23 mouse cellular contexts compared by ENCODE assay signal in genomic region chr17:34179913-34180859, GRCm38 (mm10). TPM values are rescaled to one million over a fixed set of nuclear protein-coding genes. Genes with fewer than 3 reads are reported as not detected.
A peak's percentile ranks its signal among the peaks of the same experiment; 100 is the strongest.
DNase-seq lines count a peak whose midpoint lies in the region; ATAC-seq and TF ChIP-seq lines count a peak whose summit lies in the region.
"Had no signal": no experiment of that assay in that cellular context is flagged by ENCODE, and none has a peak within 500 bp of the region (broad histone marks: within the 10 kb centered on the region; RNA-seq: fewer than 3 reads in every experiment).

No protein-coding gene starts in this region.

- no peaks in the 10 kb centered on the region for H3K79me2 ChIP-seq in liver, adult 2 months (ENCODE audit: control insufficient read depth, insufficient read depth, low read length)
- H3K79me2 ChIP-seq in CH12.LX (replicated peaks; ENCODE audit: control insufficient read depth, extremely low read depth, insufficient read depth, poor library complexity, severe bottlenecking), result peaks cover 25% of the 10 kb centered on the region

- 0 out of 2 replicates have a peak, but pooled peaks cover 2% of the 10 kb centered on the region for H3K36me3 ChIP-seq in liver, adult 2 months (ENCODE audit: control insufficient read depth, insufficient read depth, low read length)
- H3K36me3 ChIP-seq in liver, embryonic 11.5 days (ENCODE audit: control insufficient read depth, insufficient read depth, low read length), result no peaks in the 10 kb centered on the region
- peaks cover 27 to 38% of the 10 kb centered on the region in 2 experiments for H3K36me3 ChIP-seq in CH12.LX (replicated peaks in 1 of 2; ENCODE audit: control insufficient read depth in 1 of 2, insufficient read depth in 1 of 2, low read length in 1 of 2)
- peaks cover 16% of the 10 kb centered on the region for H3K36me3 ChIP-seq in splenic B cell, adult 2 months (ENCODE audit: control insufficient read depth, insufficient read depth, low read length, poor library complexity, severe bottlenecking)
- no peaks in the 10 kb centered on the region for H3K36me3 ChIP-seq in heart, embryonic 11.5 days (ENCODE audit: control insufficient read depth, insufficient read depth, low read length)
- H3K36me3 ChIP-seq: limb, embryonic 12.5 days; lung, embryonic 15.5 days had no signal

- dilution Hi-C loops in CH12.LX (cut with MboI; ENCODE audit: extremely low pct_ligation_motif_present, extremely low pct_unique_long_range_greater_than_20kb, low sequenced_read_pairs), result no loop called here

- in situ Hi-C loops in CH12.LX (cut with MboI; ENCODE audit: low pct_ligation_motif_present, low pct_unique_long_range_greater_than_20kb, low sequenced_read_pairs), result loop anchor here (5.0 kb wide), 1 partner anchor 32 kb away; no protein-coding TSS in a partner anchor

- ATAC-seq in liver, embryonic 11.5 days (replicated peaks; ENCODE audit: low FRiP score), result no peak
- peak; percentile 51; the same call in 1 of the 2 replicates for ATAC-seq in megakaryocyte, adult 5-6 weeks (ENCODE audit: poor library complexity, severe bottlenecking)
- ATAC-seq in heart, embryonic 11.5 days (replicated peaks; ENCODE audit: insufficient number of reproducible peaks, low FRiP score, low TSS enrichment), result no peak
- ATAC-seq: activated CD4-positive, CD25-positive, alpha-beta regulatory T cell, adult 4 months; forebrain, embryonic 14.5 days; hindbrain, embryonic 16.5 days had no signal

- 49% methylated on average over 13 of the region's 13 CpGs for WGBS in liver, adult 2 months
- WGBS in liver, embryonic 11.5 days, result 64% methylated on average over 13 of the region's 13 CpGs
- 68% methylated on average over 13 of the region's 13 CpGs for WGBS in heart, embryonic 11.5 days (ENCODE audit: insufficient replicate concordance)

- H3K4me3 ChIP-seq in liver, adult 2 months (ENCODE audit: insufficient read depth, low read depth, low read length), result no peak overlapping the region
- no peak overlapping the region for H3K4me3 ChIP-seq in liver, embryonic 11.5 days (ENCODE audit: low read depth, low read length)
- no peak overlapping the region for H3K4me3 ChIP-seq in CH12.LX (replicated peaks in 1 of 3; ENCODE audit: low read depth in 2 of 3, low read length in 2 of 3, poor library complexity in 1 of 3)
- H3K4me3 ChIP-seq in heart, embryonic 11.5 days (ENCODE audit: low read depth, low read length), result no peak overlapping the region
- H3K4me3 ChIP-seq: layer of hippocampus, adult 2 months; left cerebral cortex, adult 2 months; limb, embryonic 12.5 days; lung, embryonic 15.5 days had no signal

- H3K9ac ChIP-seq in liver, adult 2 months (ENCODE audit: low read depth, low read length), result no peak overlapping the region
- no peak overlapping the region for H3K9ac ChIP-seq in liver, embryonic 11.5 days (ENCODE audit: low read depth, low read length)
- peak overlapping the region; percentile 41 for H3K9ac ChIP-seq in CH12.LX (ENCODE audit: insufficient read depth, low read depth)
- no peak overlapping the region for H3K9ac ChIP-seq in heart, embryonic 11.5 days (ENCODE audit: low read depth, low read length)
- H3K9ac ChIP-seq: limb, embryonic 12.5 days; liver, embryonic 14.5 days; lung, embryonic 15.5 days had no signal

- no peak for TF ChIP-seq POLR2A in liver, adult 2 months (IDR thresholded peaks at IDR 0.05; ENCODE audit: extremely low read depth, insufficient read depth, low read length)
- peak; percentile 57 for TF ChIP-seq POLR2A in CH12.LX (IDR thresholded peaks at IDR 0.05; ENCODE audit: low read depth, low read length)

- H3K4me1 ChIP-seq in liver, adult 2 months (ENCODE audit: control insufficient read depth, insufficient read depth, low read length), result peaks cover 8% of the 10 kb centered on the region; the same call in 1 of the 2 replicates
- H3K4me1 ChIP-seq in liver, embryonic 11.5 days (replicated peaks; ENCODE audit: control insufficient read depth, insufficient read depth, low read length), result no peaks in the 10 kb centered on the region
- H3K4me1 ChIP-seq in CH12.LX (ENCODE audit: control insufficient read depth in 1 of 2, insufficient read depth in 2 of 2), result peaks cover 17 to 56% of the 10 kb centered on the region in 2 experiments; a peak in 3 of 4 replicates
- no peaks in the 10 kb centered on the region for H3K4me1 ChIP-seq in heart, embryonic 11.5 days (ENCODE audit: control insufficient read depth, insufficient read depth, low read length)
- H3K4me1 ChIP-seq: limb, embryonic 12.5 days; lung, embryonic 15.5 days had no signal

- H3K27ac ChIP-seq in liver, adult 2 months (replicated peaks; ENCODE audit: insufficient read depth, low read depth, low read length), result peak overlapping the region; percentile 14
- no peak overlapping the region for H3K27ac ChIP-seq in liver, embryonic 11.5 days (ENCODE audit: low read depth, low read length)
- peak overlapping the region; percentile 97 for H3K27ac ChIP-seq in CH12.LX (ENCODE audit: insufficient read depth, low read depth)
- no peak overlapping the region for H3K27ac ChIP-seq in heart, embryonic 11.5 days (ENCODE audit: low read depth, low read length)
- H3K27ac ChIP-seq: layer of hippocampus, adult 2 months; left cerebral cortex, adult 2 months; limb, embryonic 12.5 days; liver, embryonic 14.5 days; lung, embryonic 15.5 days had no signal

- TF ChIP-seq EP300 in CH12.LX (IDR thresholded peaks at IDR 0.05; ENCODE audit: low read length), result peak; percentile 94

- no peak for TF ChIP-seq RAD21 in CH12.LX (IDR thresholded peaks at IDR 0.05; ENCODE audit: low read depth, low read length)

- TF ChIP-seq CTCF in liver, adult 2 months (IDR thresholded peaks at IDR 0.05; ENCODE audit: low read depth, low read length), result no peak
- no peak for TF ChIP-seq CTCF in CH12.LX (conservative IDR thresholded peaks at IDR 0.05 in 1 of 2, IDR thresholded peaks at IDR 0.05 in 1 of 2; ENCODE audit: low read depth in 2 of 2, low read length in 2 of 2)

- H3K9me3 ChIP-seq in liver, embryonic 11.5 days (ENCODE audit: control insufficient read depth, low read length), result peaks cover 4% of the 10 kb centered on the region; the same call in 1 of the 2 replicates
- H3K9me3 ChIP-seq in CH12.LX (replicated peaks; ENCODE audit: low read length), result peaks cover 4% of the 10 kb centered on the region
- H3K9me3 ChIP-seq in heart, embryonic 11.5 days (replicated peaks; ENCODE audit: control insufficient read depth, low read length), result no peaks in the 10 kb centered on the region; the same call in 1 of the 2 replicates

- no peaks in the 10 kb centered on the region for H3K27me3 ChIP-seq in liver, adult 2 months (ENCODE audit: control insufficient read depth, insufficient read depth, low read length)
- H3K27me3 ChIP-seq in liver, embryonic 11.5 days (replicated peaks; ENCODE audit: control insufficient read depth, insufficient read depth, low read length), result peaks cover 10% of the 10 kb centered on the region
- no peaks in the 10 kb centered on the region for H3K27me3 ChIP-seq in CH12.LX (replicated peaks)
- H3K27me3 ChIP-seq in splenic B cell, adult 2 months (ENCODE audit: control insufficient read depth, insufficient read depth, low read length, poor library complexity, severe bottlenecking), result no peaks in the 10 kb centered on the region
- H3K27me3 ChIP-seq in heart, embryonic 11.5 days (ENCODE audit: control insufficient read depth, insufficient read depth, low read length), result peaks cover 17% of the 10 kb centered on the region

- peak; percentile 93 for DNase-seq in liver, adult 2 months (ENCODE audit: extremely low read depth, low read depth, low spot score)
- no peak for DNase-seq in liver, embryonic 11.5 days (ENCODE audit: low spot score)
- DNase-seq in CH12.LX (ENCODE audit: extremely low read depth), result peak; percentile 81
- DNase-seq in splenic B cell, adult 2 months (ENCODE audit: low read depth, low spot score), result peak; percentile 62
- DNase-seq in ovary, adult 18-20 months (ENCODE audit: low spot score), result no peak
- no peak for DNase-seq in urinary bladder, postnatal 14 days (ENCODE audit: low spot score)
- DNase-seq: adrenal gland, adult 2 months; cerebellum, adult 2 months; cerebellum, postnatal 14 days; kidney, adult 11 months; midbrain, embryonic 14.5 days; right cerebral cortex, adult 18-20 months had no signal

- H3K4me2 ChIP-seq in liver, embryonic 11.5 days, result no peak overlapping the region
- H3K4me2 ChIP-seq in CH12.LX (ENCODE audit: insufficient read depth, low read depth, poor library complexity, severe bottlenecking), result peak overlapping the region; percentile 85
- no peak overlapping the region for H3K4me2 ChIP-seq in heart, embryonic 11.5 days
- H3K4me2 ChIP-seq: limb, embryonic 12.5 days; lung, embryonic 15.5 days had no signal

RNA-seq across cellular contexts. Expression of gene Tap1, which starts 7.2 kb away (rescaled TPM):
- 15.1 and 17.3 TPM in 2 replicates for total RNA-seq in liver, adult 2 months (2014; rRNA removed)
- 18.8 and 23.5 TPM in 2 replicates for polyA plus RNA-seq in liver, adult 2 months (2012; rRNA removed)
- 1.5 and 1.8 TPM in 2 replicates for polyA plus RNA-seq in liver, embryonic 11.5 days (2014; fragmentation: Nextera tagmentation; extraction: Ambion mirVana)
- 164 and 184 TPM in 2 replicates for total RNA-seq in CH12.LX (2012; rRNA removed)
- 90.1 and 102 TPM in 2 replicates for total RNA-seq in CH12.LX (2014; rRNA removed)
- 157 and 161 TPM in 2 replicates for polyA plus RNA-seq in CH12.LX (2012; ENCODE audit: insufficient read length, low read depth)
- 43.4 and 46.2 TPM in 2 replicates for total RNA-seq in megakaryocyte, adult 5-6 weeks (2015)
- total RNA-seq in megakaryocyte, adult 5-6 weeks (2017), result 96.5 and 101 TPM in 2 replicates
- 0.63 and 0.86 TPM in 2 replicates for polyA plus RNA-seq in heart, embryonic 11.5 days (2014; fragmentation: Nextera tagmentation; extraction: Ambion mirVana)

RNA-seq across cellular contexts. Expression of gene Psmb9, which starts 7.4 kb away (rescaled TPM):
- 23.3 and 38.1 TPM in 2 replicates for total RNA-seq in liver, adult 2 months (2014; rRNA removed)
- 38.0 and 41.5 TPM in 2 replicates for polyA plus RNA-seq in liver, adult 2 months (2012; rRNA removed)
- 2.3 and 4.0 TPM in 2 replicates for polyA plus RNA-seq in liver, embryonic 11.5 days (2014; fragmentation: Nextera tagmentation; extraction: Ambion mirVana)
- total RNA-seq in CH12.LX (2012; rRNA removed) (435 and 547 TPM in 2 replicates), CH12.LX (2014; rRNA removed) (156 and 159 TPM in 2 replicates)
- 192 and 196 TPM in 2 replicates for polyA plus RNA-seq in CH12.LX (2012; ENCODE audit: insufficient read length, low read depth)
- 142 and 149 TPM in 2 replicates for total RNA-seq in megakaryocyte, adult 5-6 weeks (2015)
- total RNA-seq in megakaryocyte, adult 5-6 weeks (2017), result 78.7 and 125 TPM in 2 replicates
- polyA plus RNA-seq in heart, embryonic 11.5 days (2014; fragmentation: Nextera tagmentation; extraction: Ambion mirVana), result 0.42 and 0.59 TPM in 2 replicates

RNA-seq across cellular contexts. Expression of gene Psmb8, which starts 17.3 kb away (rescaled TPM):
- 66.9 and 101 TPM in 2 replicates for total RNA-seq in liver, adult 2 months (2014; rRNA removed)
- polyA plus RNA-seq in liver, adult 2 months (2012; rRNA removed), result 56.7 and 80.3 TPM in 2 replicates
- polyA plus RNA-seq in liver, embryonic 11.5 days (2014; fragmentation: Nextera tagmentation; extraction: Ambion mirVana), result 8.4 and 10.3 TPM in 2 replicates
- total RNA-seq in CH12.LX (2012; rRNA removed) (989 and 1,092 TPM in 2 replicates), CH12.LX (2014; rRNA removed) (846 and 857 TPM in 2 replicates)
- polyA plus RNA-seq in CH12.LX (2012; ENCODE audit: insufficient read length, low read depth), result 652 and 654 TPM in 2 replicates
- total RNA-seq in megakaryocyte, adult 5-6 weeks (2015), result 230 and 263 TPM in 2 replicates
- 339 and 455 TPM in 2 replicates for total RNA-seq in megakaryocyte, adult 5-6 weeks (2017)
- polyA plus RNA-seq in heart, embryonic 11.5 days (2014; fragmentation: Nextera tagmentation; extraction: Ambion mirVana), result 1.5 and 2.5 TPM in 2 replicates

RNA-seq across cellular contexts. Expression of gene Tap2, which starts 23.1 kb away (rescaled TPM):
- 14.4 and 15.2 TPM in 2 replicates for total RNA-seq in liver, adult 2 months (2014; rRNA removed)
- polyA plus RNA-seq in liver, adult 2 months (2012; rRNA removed), result 18.4 and 24.6 TPM in 2 replicates
- polyA plus RNA-seq in liver, embryonic 11.5 days (2014; fragmentation: Nextera tagmentation; extraction: Ambion mirVana), result 6.6 and 7.4 TPM in 2 replicates
- total RNA-seq in CH12.LX (2012; rRNA removed) (110 and 116 TPM in 2 replicates), CH12.LX (2014; rRNA removed) (54.8 and 62.2 TPM in 2 replicates)
- polyA plus RNA-seq in CH12.LX (2012; ENCODE audit: insufficient read length, low read depth), result 121 and 124 TPM in 2 replicates
- 6.4 and 7.1 TPM in 2 replicates for total RNA-seq in megakaryocyte, adult 5-6 weeks (2015)
- 34.2 and 35.9 TPM in 2 replicates for total RNA-seq in megakaryocyte, adult 5-6 weeks (2017)
- 0.44 and 1.4 TPM in 2 replicates for polyA plus RNA-seq in heart, embryonic 11.5 days (2014; fragmentation: Nextera tagmentation; extraction: Ambion mirVana)

RNA-seq across cellular contexts. Expression of gene H2-DMb1, which starts 27.3 kb away (rescaled TPM):
- total RNA-seq in liver, adult 2 months (2014; rRNA removed), result 4.2 and 6.6 TPM in 2 replicates
- polyA plus RNA-seq in liver, adult 2 months (2012; rRNA removed), result 8.3 and 14.5 TPM in 2 replicates
- 0.19 and 0.43 TPM in 2 replicates for polyA plus RNA-seq in liver, embryonic 11.5 days (2014; fragmentation: Nextera tagmentation; extraction: Ambion mirVana)
- total RNA-seq in CH12.LX (2012; rRNA removed) (60.7 and 67.0 TPM in 2 replicates), CH12.LX (2014; rRNA removed) (77.4 and 102 TPM in 2 replicates)
- polyA plus RNA-seq in CH12.LX (2012; ENCODE audit: insufficient read length, low read depth), result 147 and 149 TPM in 2 replicates
- total RNA-seq in megakaryocyte, adult 5-6 weeks (2015), result 105 and 109 TPM in 2 replicates
- total RNA-seq in megakaryocyte, adult 5-6 weeks (2017), result 110 and 132 TPM in 2 replicates
- 0.27 and 0.29 TPM in 2 replicates for polyA plus RNA-seq in heart, embryonic 11.5 days (2014; fragmentation: Nextera tagmentation; extraction: Ambion mirVana)
- polyA plus RNA-seq: neural tube, embryonic 11.5 days had no signal

Comparison
In these comparisons a context has a peak if more than half of its experiments do, and no peak if none do; other contexts are left out.
1. DNase-seq: peak in liver, adult 2 months (single experiment), CH12.LX (single experiment) and splenic B cell, adult 2 months (single experiment); none in liver, embryonic 11.5 days (single experiment), ovary, adult 18-20 months (single experiment) and urinary bladder, postnatal 14 days (single experiment).
2. H3K27ac ChIP-seq: peak in liver, adult 2 months (single experiment) and CH12.LX (single experiment); none in liver, embryonic 11.5 days (single experiment) and heart, embryonic 11.5 days (single experiment).